Mouse (Mus musculus) forebrain, embryonic 14.5 days (tissue): ENCODE data around the gene Gm21366. TPM values are rescaled to one million over a fixed set of nuclear protein-coding genes. Genes with fewer than 3 reads are reported as not detected.
"Not testable (repeated sequence)": the region's sequence is repeated elsewhere in the genome, so short reads cannot be mapped to it uniquely, and the experiment has no call there.

Source experiments
- ATAC-seq: fragments of 200-750 bp; cut with Nextera tagmentation; 2 replicates; pipeline ENCODE4 v1.8.0; 2017; ENCODE audit warnings: mild to moderate bottlenecking, moderate library complexity
- DNase-seq: peaks from one replicate; pipeline ENCODE4 v3.0.0-alpha.2; 2015; ENCODE audit warnings: low spot score
- H3K27ac ChIP-seq: fragments of 300-500 bp; sonication (generic); 2 replicates; pipeline ENCODE4 v1.5.1; 2014; ENCODE audit warnings: low read depth, mild to moderate bottlenecking, control low read depth, low read length, moderate library complexity
- H3K27me3 ChIP-seq: fragments of 300-500 bp; sonication (generic); replicated peaks from 2 replicates; pipeline ENCODE4 v1.6.1; 2014; ENCODE audit warnings: low read length, control low read depth, mixed read lengths; ENCODE audit not compliant: control insufficient read depth, insufficient read depth
- H3K36me3 ChIP-seq: fragments of 300-500 bp; sonication (generic); 2 replicates; pipeline ENCODE4 v1.6.1; 2014; ENCODE audit warnings: low read length, control low read depth; ENCODE audit not compliant: control insufficient read depth, insufficient read depth
- H3K4me1 ChIP-seq: fragments of 300-500 bp; sonication (generic); 2 replicates; pipeline ENCODE4 v1.6.1; 2014; ENCODE audit warnings: antibody characterized with exemption, low read length, control low read depth; ENCODE audit not compliant: control insufficient read depth, insufficient read depth
- H3K4me2 ChIP-seq: fragments of 300-500 bp; sonication (generic); 2 replicates; pipeline ENCODE4 v1.6.1; 2014; ENCODE audit warnings: mild to moderate bottlenecking, control low read depth, low read length
- H3K4me3 ChIP-seq: fragments of 300-500 bp; sonication (generic); 2 replicates; pipeline ENCODE4 v1.5.1; 2014; ENCODE audit warnings: low read depth, low read length, control low read depth
- H3K9ac ChIP-seq: fragments of 300-500 bp; sonication (generic); 2 replicates; pipeline ENCODE4 v1.6.1; 2014; ENCODE audit warnings: mild to moderate bottlenecking, low read length, control low read depth, moderate library complexity
- H3K9me3 ChIP-seq: fragments of 300-500 bp; sonication (generic); replicated peaks from 2 replicates; pipeline ENCODE4 v1.6.1; 2016; ENCODE audit warnings: low read length, control low read depth, mixed read lengths; ENCODE audit not compliant: control insufficient read depth
- WGBS: fragments of 180-500 bp; shearing (Covaris S2); extraction: QIAGEN DNeasy Blood & Tissue Kit; methylation state at CpG from one replicate; pipeline ENCODE4 v1.1.7; 2014; 5-methylcytosine and 5-hydroxymethylcytosine counted together
- polyA plus RNA-seq: library from polyadenylated mRNA; unstranded; fragments of >200 nt; fragmentation: Nextera tagmentation; extraction: Ambion mirVana; gene quantifications from 2 replicates; pipeline ENCODE4 v1.2.1, GENCODE M21; 2014

Gene Gm21366
- polyA plus RNA-seq, result not detected in 2 replicates

DNA sequence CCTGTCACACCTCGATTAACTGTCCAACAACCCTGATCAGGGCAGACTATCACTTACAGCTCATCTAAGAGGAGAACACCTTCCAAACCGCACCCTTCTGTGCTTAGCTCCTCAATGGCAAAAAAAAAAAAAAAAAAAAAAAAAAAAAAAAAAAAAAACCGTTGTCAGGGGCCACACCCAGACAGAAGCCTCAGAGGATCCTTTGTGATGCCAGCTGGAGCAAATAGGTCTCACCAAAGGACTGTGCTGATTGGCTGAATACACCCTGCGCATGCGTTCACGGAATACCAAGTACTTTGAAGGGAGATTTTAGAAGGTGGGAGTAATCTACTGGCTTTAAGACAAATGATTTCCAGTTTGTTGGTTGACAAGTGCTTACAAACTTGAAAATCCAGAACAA is at the start of gene Gm21366:
Gene Gm21366, minus strand, starts transcription at position 101 of the 400 bp plus-strand sequence.
- H3K27me3 ChIP-seq, H3K27ac ChIP-seq, H3K4me3 ChIP-seq, H3K9ac ChIP-seq, H3K4me1 ChIP-seq, H3K36me3 ChIP-seq, DNase-seq, ATAC-seq, H3K9me3 ChIP-seq, H3K4me2 ChIP-seq: not testable (repeated sequence)
- no CpG with 5 or more reads among the region's 6 CpGs for WGBS
